Mouse (Mus musculus) kidney, postnatal 36 days (tissue): ENCODE measurements at regions not wholly inside any gene's neighbourhood (a gene's known extent, or its start where the extent isn't known, plus 50 kb on each side); places are given as distances from the start of the nearest gene placed in this dataset.
A peak's percentile ranks its signal among the peaks of the same experiment; 100 is the strongest.

Experiments
- DNase-seq, 2 experiments: peaks; one replicate each; pipeline ENCODE4 v3.0.0; 2021 to 2022; ENCODE audit warnings: mixed read lengths in 2 of 2

GRCm38 (mm10) chr4:22997198-22997985 lies 509.2 kb upstream of the Pou3f2 start:
- no peak for DNase-seq

- no peak for DNase-seq
Measured at GRCm38 (mm10) chr4:22986763-22987468, 498.8 kb upstream of the Pou3f2 start.

- no peak for DNase-seq
Measured at GRCm38 (mm10) chr4:22973585-22974116, 485.5 kb upstream of the Pou3f2 start.

DNA sequence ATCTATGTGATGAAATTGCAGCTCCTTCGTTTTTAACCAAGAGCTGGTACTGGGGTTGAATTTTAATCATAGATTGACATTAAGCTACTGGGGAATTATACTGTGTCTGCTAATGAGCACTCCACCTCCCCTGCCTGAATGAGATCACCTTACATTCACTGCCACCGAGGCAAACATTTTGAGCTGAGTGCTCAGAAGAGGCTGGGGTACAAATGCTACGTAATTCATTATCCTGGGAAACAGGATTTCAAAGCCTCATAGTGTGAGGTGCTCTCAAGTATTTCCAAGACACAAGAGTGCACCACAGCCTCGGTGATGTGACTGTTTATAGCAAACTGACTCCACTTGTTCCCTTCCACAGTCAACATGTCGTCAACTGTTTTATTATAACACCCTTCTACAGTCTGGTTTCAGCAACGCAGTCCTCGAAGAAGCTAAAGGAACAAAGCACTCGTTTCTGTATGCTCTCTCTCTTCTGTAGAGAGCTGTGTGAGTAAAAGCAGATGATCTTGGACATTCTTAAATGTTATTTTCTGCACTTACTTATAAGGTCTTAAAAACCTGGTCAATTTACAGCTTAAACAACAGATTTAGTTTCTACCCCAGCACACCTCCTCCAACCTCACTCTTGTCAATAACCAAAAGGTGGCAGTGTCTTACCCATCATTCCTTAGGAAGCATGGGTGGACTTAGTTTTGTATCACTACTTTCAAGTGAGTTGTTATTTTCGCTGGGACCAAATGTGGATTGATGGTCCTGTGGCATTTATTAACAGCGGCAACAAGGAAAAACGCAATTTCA lies 484.8 kb upstream of the Pou3f2 start:
- peak in 1 of 2 experiments; percentile 2 for DNase-seq

- no peak for DNase-seq
Measured at GRCm38 (mm10) chr4:22971127-22971526, 483.0 kb upstream of the Pou3f2 start.

- no peak for DNase-seq
Measured at GRCm38 (mm10) chr4:22970495-22970894, 482.3 kb upstream of the Pou3f2 start.

DNA sequence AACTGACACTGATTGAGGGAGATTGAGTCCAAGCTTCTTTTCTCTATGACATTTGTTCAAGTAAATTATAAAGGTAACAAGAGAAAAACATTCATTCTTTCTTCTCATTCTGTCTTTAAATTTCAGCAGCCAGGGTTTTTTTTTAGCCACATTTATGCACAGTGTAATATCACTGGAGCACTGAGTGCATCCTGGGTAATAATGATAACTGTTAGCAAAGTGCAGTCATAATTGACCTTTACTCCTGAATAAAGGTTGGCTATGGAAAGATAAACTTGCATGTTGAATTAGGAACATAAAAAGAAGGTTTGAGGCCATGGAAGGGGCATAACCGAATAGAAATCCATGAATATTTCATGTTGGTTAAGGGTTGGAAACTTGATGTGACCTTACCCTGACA lies 461.3 kb upstream of the Pou3f2 start:
- DNase-seq, result no peak

DNA sequence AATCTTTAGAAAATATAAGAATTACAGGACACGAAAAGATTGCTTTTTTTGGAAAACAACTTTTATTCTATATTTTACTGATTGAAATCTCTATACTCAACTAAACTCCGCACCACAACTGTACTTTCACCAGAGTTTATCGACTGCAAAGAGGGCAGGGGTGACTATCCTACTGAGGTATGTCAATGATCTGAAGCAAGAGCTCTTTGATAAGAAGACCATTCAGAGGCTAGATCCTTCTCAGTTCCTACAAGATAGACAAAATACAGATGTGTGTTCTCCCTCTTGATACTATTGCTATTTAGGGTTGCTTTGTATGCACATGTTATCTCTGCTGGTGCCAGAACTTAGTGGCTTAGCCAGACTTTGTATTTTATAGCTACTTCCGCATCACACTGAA lies 460.7 kb upstream of the Pou3f2 start:
- no peak for DNase-seq

- DNase-seq, result no peak
Measured at GRCm38 (mm10) chr4:22946788-22947406, 458.7 kb upstream of the Pou3f2 start.

DNA sequence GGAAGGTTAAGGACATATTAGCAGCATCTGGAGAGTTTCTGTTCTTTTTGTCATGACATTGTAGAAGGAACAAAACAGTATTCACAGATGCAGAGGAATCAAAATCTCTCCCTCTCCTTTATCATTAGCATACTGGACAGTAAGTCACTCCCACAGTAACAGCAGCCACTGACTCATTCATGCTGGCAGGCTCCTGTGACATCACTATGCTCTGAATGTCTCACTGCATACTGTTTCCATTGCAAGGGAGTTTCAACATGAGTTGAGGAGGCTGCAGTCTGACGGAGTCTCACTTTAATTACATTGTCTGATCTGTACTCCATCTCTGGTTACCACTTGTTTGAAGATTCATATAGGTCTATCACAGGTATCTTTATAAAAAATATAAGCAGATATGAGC lies 450.1 kb upstream of the Pou3f2 start:
- DNase-seq, result no peak

DNA sequence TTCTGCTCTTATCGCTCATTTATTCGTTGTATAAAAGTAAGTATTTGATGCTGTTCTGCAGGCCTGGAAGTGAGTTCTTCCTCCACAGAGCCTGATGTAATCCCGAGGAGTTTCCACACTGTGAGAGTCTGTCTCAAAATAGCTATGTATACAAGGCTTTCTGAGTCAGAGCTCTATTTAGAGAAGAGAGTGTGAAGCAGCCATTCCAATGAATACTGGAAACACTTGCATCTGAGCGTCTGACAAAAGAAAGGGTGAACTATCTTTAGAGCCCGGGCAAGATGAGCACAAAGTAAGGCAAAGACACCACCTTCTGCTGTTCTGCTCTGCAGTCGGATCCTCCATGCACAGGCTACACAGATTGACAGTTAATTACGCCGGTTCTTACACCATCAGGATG lies 436.0 kb upstream of the Pou3f2 start:
- DNase-seq, result no peak

DNA sequence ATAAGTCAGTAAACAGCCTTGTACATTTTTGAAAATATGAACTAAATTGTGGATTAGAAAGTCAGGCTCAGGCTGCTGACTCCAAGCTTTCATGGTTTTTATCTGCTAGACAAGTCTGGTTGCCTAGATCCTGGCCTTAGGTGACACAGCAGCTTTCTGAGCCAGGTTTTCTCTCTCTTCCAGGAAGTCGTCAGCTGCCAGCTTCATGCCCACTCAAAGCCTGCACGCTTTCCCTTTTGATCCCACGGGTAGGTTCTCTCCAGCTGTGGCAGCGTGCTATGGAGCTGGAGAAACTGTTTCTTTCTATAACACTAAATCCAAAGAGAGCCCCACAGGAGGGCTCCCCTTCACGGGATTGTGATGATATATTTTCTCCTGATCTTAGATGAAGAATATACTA lies 426.7 kb upstream of the Pou3f2 start:
- no peak for DNase-seq

DNA sequence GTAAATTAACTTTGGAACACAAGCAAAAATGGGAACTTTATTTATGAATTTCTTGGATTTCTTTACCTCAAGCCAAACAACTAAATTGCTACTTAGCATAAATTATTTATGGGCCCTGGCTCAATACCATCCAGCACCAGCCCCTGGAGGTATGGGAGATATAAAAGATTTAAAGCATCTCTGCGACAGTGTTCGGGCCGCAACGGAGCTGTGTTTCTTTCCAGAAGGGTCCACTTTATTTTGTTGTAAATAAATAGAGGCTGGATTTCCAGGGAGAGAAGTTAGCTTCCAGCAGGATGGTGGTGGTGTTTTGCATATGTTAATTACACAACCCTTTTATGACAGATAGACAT lies 404.5 kb upstream of the Pou3f2 start:
- no peak for DNase-seq

DNA sequence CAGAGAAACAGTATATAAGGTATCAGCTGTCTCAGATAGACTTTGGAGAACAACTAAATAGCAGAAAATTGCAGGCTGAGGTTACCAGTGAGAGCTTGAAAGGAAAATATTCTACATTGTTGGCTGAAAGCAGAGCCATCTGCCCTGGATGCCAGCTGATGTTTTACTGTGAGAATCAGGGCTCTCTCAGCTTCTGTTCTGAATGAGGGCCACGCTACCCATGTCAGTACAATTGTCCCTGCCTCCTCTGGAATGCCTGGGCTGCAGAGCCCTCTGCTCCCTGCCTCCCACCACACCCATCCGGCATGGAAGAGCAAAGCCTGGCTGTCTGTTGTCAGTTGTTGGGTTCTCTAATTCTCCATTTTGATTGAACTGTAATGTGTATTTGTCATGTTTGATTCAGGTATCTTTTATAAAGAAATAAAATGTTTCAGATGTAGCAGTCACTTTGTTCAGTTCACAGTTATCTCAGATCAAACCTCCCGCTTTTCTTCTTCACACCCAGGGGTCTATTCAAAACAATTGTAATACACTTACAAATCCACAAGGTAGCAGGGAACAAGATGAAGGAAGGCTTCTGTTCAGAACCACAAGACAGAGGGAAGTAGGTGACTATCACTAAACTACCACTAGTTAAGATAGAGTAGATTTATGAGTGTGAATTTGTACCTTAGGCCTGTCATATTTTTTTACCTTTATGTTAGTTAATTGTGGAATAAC lies 404.0 kb upstream of the Pou3f2 start:
- DNase-seq, result no peak

GRCm38 (mm10) chr4:22880692-22881091 lies 392.5 kb upstream of the Pou3f2 start:
- no peak for DNase-seq

DNA sequence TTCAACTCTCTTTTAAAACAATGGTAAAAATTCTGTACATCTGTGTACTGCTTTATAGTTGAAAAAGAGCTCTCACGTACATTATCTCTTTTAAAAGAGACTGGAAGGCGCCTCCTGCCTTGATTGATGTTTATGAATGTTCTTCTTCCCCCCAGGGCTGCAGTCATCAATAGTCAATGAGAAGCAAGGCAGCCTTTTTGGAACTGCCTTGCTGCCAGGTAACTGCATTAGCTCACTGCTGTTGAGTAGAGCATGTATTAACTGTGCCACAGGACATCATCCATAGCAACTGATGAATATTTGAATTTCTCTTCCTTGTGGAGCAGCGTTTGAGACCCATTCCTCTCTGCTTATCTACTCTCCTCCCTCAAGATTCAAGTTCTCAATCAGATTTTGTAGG lies 387.2 kb upstream of the Pou3f2 start:
- DNase-seq, result no peak

DNA sequence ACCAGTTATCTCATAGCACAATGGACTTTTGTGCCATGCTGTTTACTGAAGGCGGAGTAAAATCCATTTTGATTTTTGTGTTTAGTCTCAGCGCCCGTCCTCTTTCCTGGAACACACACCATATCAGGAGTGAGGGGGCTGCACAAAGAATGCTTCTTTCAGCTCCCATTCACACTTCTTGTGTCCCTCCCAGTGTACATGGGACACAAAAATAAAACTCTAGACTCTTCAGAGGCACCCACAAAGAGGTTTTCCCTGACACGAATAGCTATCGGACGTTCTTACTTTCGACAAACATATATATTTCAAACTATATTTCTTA lies 347.9 kb upstream of the Pou3f2 start:
- DNase-seq, result no peak

DNA sequence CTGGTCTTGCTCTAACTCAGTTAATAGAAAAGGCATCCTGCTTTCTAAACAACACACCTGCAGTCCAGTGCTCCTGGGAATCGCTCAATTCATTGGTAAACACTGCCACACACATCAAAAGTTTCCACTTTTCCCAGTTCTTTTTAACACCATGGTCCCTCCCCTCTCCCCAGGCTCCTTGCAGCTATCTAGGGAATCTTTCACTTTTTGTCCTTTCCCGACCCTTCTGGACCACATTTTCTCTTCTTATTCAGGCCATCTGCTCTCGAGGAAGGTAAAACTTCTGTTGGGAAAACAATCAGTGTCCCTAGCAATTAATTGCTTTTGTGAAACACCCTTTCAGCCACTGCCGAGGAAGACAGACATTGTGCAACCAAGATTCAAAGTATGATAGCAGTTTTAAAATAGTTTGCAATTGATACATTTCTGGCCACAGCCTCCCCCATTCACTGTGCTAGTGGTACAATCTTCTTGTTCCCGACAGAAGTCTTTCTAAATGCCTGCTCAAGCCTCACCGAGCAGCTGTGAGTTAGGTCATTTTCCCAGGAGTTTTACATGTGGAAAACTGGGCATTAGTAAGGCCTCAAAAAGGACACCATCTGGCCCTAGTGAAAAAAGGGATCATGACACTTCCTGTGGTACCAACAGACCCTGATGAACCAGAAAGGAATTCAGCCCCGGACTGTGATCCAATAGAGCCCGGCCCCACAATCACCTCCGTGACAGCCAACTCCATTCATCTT lies 347.4 kb upstream of the Pou3f2 start:
- DNase-seq, result no peak

DNA sequence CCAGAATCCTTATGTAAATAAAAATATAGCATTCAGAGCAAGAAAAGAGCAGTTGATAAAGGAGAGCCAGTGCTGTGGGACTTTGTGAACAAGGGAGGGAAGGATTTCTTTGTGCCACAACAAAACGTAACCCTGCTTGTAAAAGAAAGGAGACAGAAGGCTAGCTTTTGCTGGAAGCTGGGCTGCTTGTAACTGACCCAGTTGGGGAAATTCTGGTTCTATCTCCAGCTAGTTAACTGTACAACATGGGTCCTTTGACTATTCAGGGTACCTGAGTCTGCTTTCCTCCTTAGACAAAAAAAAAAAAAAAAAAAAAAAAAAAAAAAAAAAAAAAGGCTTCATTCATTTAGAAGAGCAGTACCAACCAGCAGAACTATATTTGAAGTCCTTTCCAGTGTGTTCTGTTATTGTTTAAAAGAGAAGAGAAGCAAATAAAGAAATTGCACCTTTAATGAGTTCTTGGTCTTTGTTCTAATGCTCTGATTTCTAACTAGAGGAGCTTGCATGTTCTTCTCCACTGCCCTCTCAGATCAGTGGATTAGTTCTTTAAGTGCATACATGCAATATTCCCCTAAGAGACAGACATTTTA lies 345.8 kb upstream of the Pou3f2 start:
- DNase-seq, result no peak

GRCm38 (mm10) chr4:22803665-22804064 lies 315.5 kb upstream of the Pou3f2 start:
- no peak for DNase-seq

DNA sequence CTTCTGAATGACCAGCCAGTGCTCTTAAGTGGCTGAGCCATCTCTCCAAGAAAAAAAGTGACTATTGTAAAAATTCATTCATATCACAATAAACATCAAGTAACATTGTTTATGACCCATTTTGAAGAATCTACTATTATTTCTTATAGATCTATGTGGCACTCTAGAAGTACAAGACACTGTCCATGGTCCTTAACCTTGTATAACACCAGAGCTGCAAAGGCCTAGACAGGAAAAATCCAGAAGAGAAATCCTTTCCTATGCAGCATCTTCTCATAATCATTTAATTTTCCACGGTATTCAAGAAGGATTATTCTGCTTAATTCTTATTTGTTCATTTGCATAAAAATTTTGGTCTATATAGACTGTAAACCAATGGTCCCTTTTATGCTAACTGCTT lies 304.7 kb upstream of the Pou3f2 start:
- DNase-seq, result no peak
